Comparison of ENCODE assay signal across 8 mouse cellular contexts in genomic region chr5:15935234-15935728, GRCm38 (mm10). TPM values are rescaled to one million over a fixed set of nuclear protein-coding genes. Genes with fewer than 3 reads are reported as not detected.
DNase-seq lines count a peak whose midpoint lies in the region; ATAC-seq lines count a peak whose summit lies in the region.

No protein-coding gene starts in this region.

- peak overlapping the region; percentile 78 for H3K9ac ChIP-seq in neural tube, embryonic 11.5 days (ENCODE audit: low read length)
- H3K9ac ChIP-seq in embryonic facial prominence, embryonic 11.5 days (replicated peaks; ENCODE audit: low read length) = peak overlapping the region; percentile 86
- peak overlapping the region; percentile 91 for H3K9ac ChIP-seq in heart, embryonic 11.5 days (ENCODE audit: low read depth, low read length)
- H3K9ac ChIP-seq in midbrain, embryonic 13.5 days (replicated peaks) = peak overlapping the region; percentile 92

- H3K4me3 ChIP-seq in neural tube, embryonic 11.5 days (ENCODE audit: low read depth, low read length) = peak overlapping the region; percentile 56
- H3K4me3 ChIP-seq in embryonic facial prominence, embryonic 11.5 days (ENCODE audit: low read depth, low read length) = peak overlapping the region; percentile 65
- H3K4me3 ChIP-seq in heart, embryonic 11.5 days (ENCODE audit: low read depth, low read length) = peak overlapping the region; percentile 76
- peak overlapping the region; percentile 69 for H3K4me3 ChIP-seq in midbrain, embryonic 13.5 days (replicated peaks)

- H3K4me1 ChIP-seq in neural tube, embryonic 11.5 days (ENCODE audit: control insufficient read depth, insufficient read depth, low read length) = no peaks in the 10 kb centered on the region
- H3K4me1 ChIP-seq in embryonic facial prominence, embryonic 11.5 days (ENCODE audit: control insufficient read depth, insufficient read depth, low read length) = no peaks in the 10 kb centered on the region
- no peaks in the 10 kb centered on the region for H3K4me1 ChIP-seq in heart, embryonic 11.5 days (ENCODE audit: control insufficient read depth, insufficient read depth, low read length)
- H3K4me1 ChIP-seq in midbrain, embryonic 13.5 days (replicated peaks) = peaks cover 8% of the 10 kb centered on the region; the same call in 1 of the 2 replicates

- no peak for DNase-seq in neural tube, embryonic 11.5 days (ENCODE audit: low spot score)
- DNase-seq in neural tube, embryonic 10.5 days (ENCODE audit: extremely low spot score, low spot score) = no peak
- DNase-seq in embryonic facial prominence, embryonic 11.5 days (ENCODE audit: low spot score) = peak; percentile 65
- peak; percentile 26 to 32 for DNase-seq in left cerebral cortex, adult 18-20 months (ENCODE audit: low spot score in 2 of 2)
- DNase-seq in yolk sac, embryonic 10.5 days (ENCODE audit: low spot score) = peak; percentile 35

- peaks cover 50% of the 10 kb centered on the region for H3K27me3 ChIP-seq in neural tube, embryonic 11.5 days (ENCODE audit: control insufficient read depth, insufficient read depth, low read length)
- peaks cover 3% of the 10 kb centered on the region; the same call in 1 of the 2 replicates for H3K27me3 ChIP-seq in embryonic facial prominence, embryonic 11.5 days (ENCODE audit: control insufficient read depth, insufficient read depth, low read length)
- peaks cover 5% of the 10 kb centered on the region for H3K27me3 ChIP-seq in heart, embryonic 11.5 days (ENCODE audit: control insufficient read depth, insufficient read depth, low read length)
- peaks cover 52% of the 10 kb centered on the region for H3K27me3 ChIP-seq in midbrain, embryonic 13.5 days

- WGBS in neural tube, embryonic 11.5 days = 1% methylated on average over 27 of the region's 27 CpGs
- WGBS in embryonic facial prominence, embryonic 11.5 days = under 1% methylated on average over 27 of the region's 27 CpGs
- WGBS in heart, embryonic 11.5 days (ENCODE audit: insufficient replicate concordance) = under 1% methylated on average over 27 of the region's 27 CpGs
- 2% methylated on average over 26 of the region's 27 CpGs for WGBS in midbrain, embryonic 13.5 days

- H3K9me3 ChIP-seq in neural tube, embryonic 11.5 days (ENCODE audit: control insufficient read depth, low read length) = no peaks in the 10 kb centered on the region
- H3K9me3 ChIP-seq in embryonic facial prominence, embryonic 11.5 days (replicated peaks; ENCODE audit: control insufficient read depth, low read length) = no peaks in the 10 kb centered on the region
- H3K9me3 ChIP-seq in heart, embryonic 11.5 days (replicated peaks; ENCODE audit: control insufficient read depth, low read length) = no peaks in the 10 kb centered on the region
- no peaks in the 10 kb centered on the region for H3K9me3 ChIP-seq in midbrain, embryonic 13.5 days

- ATAC-seq in neural tube, embryonic 11.5 days (ENCODE audit: insufficient read depth, low FRiP score, low TSS enrichment) = no peak
- peak; percentile 79; the same call in 1 of the 2 replicates for ATAC-seq in embryonic facial prominence, embryonic 11.5 days (replicated peaks; ENCODE audit: insufficient number of reproducible peaks, low FRiP score, low TSS enrichment, low read depth)
- no peak; the same call in 1 of the 2 replicates for ATAC-seq in heart, embryonic 11.5 days (replicated peaks; ENCODE audit: insufficient number of reproducible peaks, low FRiP score, low TSS enrichment)
- peak; percentile 21; the same call in 1 of the 2 replicates for ATAC-seq in midbrain, embryonic 13.5 days
- ATAC-seq in activated CD4-positive, CD25-positive, alpha-beta regulatory T cell, adult 4 months = no peak

- peak overlapping the region; percentile 90 for H3K27ac ChIP-seq in neural tube, embryonic 11.5 days (ENCODE audit: low read depth, low read length)
- peak overlapping the region; percentile 79 for H3K27ac ChIP-seq in embryonic facial prominence, embryonic 11.5 days (replicated peaks; ENCODE audit: low read depth, low read length)
- H3K27ac ChIP-seq in heart, embryonic 11.5 days (ENCODE audit: low read depth, low read length) = peak overlapping the region; percentile 90
- peak overlapping the region; percentile 98 for H3K27ac ChIP-seq in midbrain, embryonic 13.5 days

- H3K36me3 ChIP-seq in neural tube, embryonic 11.5 days (ENCODE audit: control insufficient read depth, insufficient read depth, low read length) = no peaks in the 10 kb centered on the region
- H3K36me3 ChIP-seq in embryonic facial prominence, embryonic 11.5 days (replicated peaks; ENCODE audit: control insufficient read depth, insufficient read depth, low read depth, low read length) = no peaks in the 10 kb centered on the region
- no peaks in the 10 kb centered on the region for H3K36me3 ChIP-seq in heart, embryonic 11.5 days (ENCODE audit: control insufficient read depth, insufficient read depth, low read length)
- H3K36me3 ChIP-seq in midbrain, embryonic 13.5 days = no peaks in the 10 kb centered on the region

- H3K4me2 ChIP-seq in neural tube, embryonic 11.5 days (ENCODE audit: low read depth) = peak overlapping the region; percentile 50
- H3K4me2 ChIP-seq in embryonic facial prominence, embryonic 11.5 days (ENCODE audit: low read depth, low read length) = peak overlapping the region; percentile 79
- peak overlapping the region; percentile 80 for H3K4me2 ChIP-seq in heart, embryonic 11.5 days
- peak overlapping the region; percentile 70 for H3K4me2 ChIP-seq in midbrain, embryonic 13.5 days (replicated peaks)

RNA-seq across cellular contexts. Expression of gene Cacna2d1, which starts 0.8 kb away (rescaled TPM):
- polyA plus RNA-seq in neural tube, embryonic 11.5 days (2014; fragmentation: Nextera tagmentation; extraction: Ambion mirVana) = 20.2 and 21.0 TPM in 2 replicates
- polyA plus RNA-seq in embryonic facial prominence, embryonic 11.5 days (2014; fragmentation: Nextera tagmentation; extraction: Ambion mirVana) = 10.9 and 11.3 TPM in 2 replicates
- polyA plus RNA-seq in heart, embryonic 11.5 days (2014; fragmentation: Nextera tagmentation; extraction: Ambion mirVana) = 17.9 TPM in 2 replicates
- 100 to 1,000 TPM; 181 TPM for total RNA-seq in left cerebral cortex, adult 18-20 months (2021)
- 41.9 and 51.6 TPM in 2 replicates for polyA plus RNA-seq in midbrain, embryonic 13.5 days (2015; fragmentation: Nextera tagmentation; extraction: Ambion mirVana)
- polyA plus RNA-seq in activated CD4-positive, CD25-positive, alpha-beta regulatory T cell, adult 4 months (2017; shearing (Covaris generic)) = under 1 TPM in 1 of 2 experiments, not detected in 1; 0.25 TPM

Comparison
In these comparisons a context has a peak if more than half of its experiments do, and no peak if none do; other contexts are left out.
1. ATAC-seq: peak in embryonic facial prominence, embryonic 11.5 days (single experiment) and midbrain, embryonic 13.5 days (single experiment); none in neural tube, embryonic 11.5 days (single experiment), heart, embryonic 11.5 days (single experiment) and activated CD4-positive, CD25-positive, alpha-beta regulatory T cell, adult 4 months (single experiment).
2. DNase-seq: peak in embryonic facial prominence, embryonic 11.5 days (single experiment), left cerebral cortex, adult 18-20 months (2 of 2) and yolk sac, embryonic 10.5 days (single experiment); none in neural tube, embryonic 11.5 days (single experiment) and neural tube, embryonic 10.5 days (single experiment).
3. Peak in every context shown above with its lines, with median percentiles within 50 percentile points of each other: H3K27ac ChIP-seq, H3K4me2 ChIP-seq, H3K4me3 ChIP-seq and H3K9ac ChIP-seq.